Mouse (Mus musculus) stomach, embryonic 15.5 days (tissue): ENCODE results near the gene Mthfsd. TPM values are rescaled to one million over a fixed set of nuclear protein-coding genes. Genes with fewer than 3 reads are reported as not detected.

ENCODE experiments used
- ATAC-seq: fragments of 200-750 bp; cut with Nextera tagmentation; 2 replicates; pipeline ENCODE4 v1.8.0; 2017; ENCODE audit warnings: low read depth, moderate number of reproducible peaks, moderate TSS enrichment; ENCODE audit not compliant: insufficient read depth, low FRiP score
- H3K27ac ChIP-seq: fragments of 300-500 bp; sonication (generic); 2 replicates; pipeline ENCODE4 v1.5.1; 2015; ENCODE audit warnings: mild to moderate bottlenecking, inconsistent platforms
- H3K27me3 ChIP-seq: fragments of 300-500 bp; sonication (generic); replicated peaks from 2 replicates; pipeline ENCODE4 v1.6.1; 2015; ENCODE audit warnings: inconsistent platforms
- H3K36me3 ChIP-seq: fragments of 300-500 bp; sonication (generic); 2 replicates; pipeline ENCODE4 v1.6.1; 2015; ENCODE audit warnings: inconsistent platforms
- H3K4me1 ChIP-seq: fragments of 300-500 bp; sonication (generic); 2 replicates; pipeline ENCODE4 v1.6.1; 2015; ENCODE audit warnings: inconsistent platforms
- H3K4me2 ChIP-seq: fragments of 300-500 bp; sonication (generic); 2 replicates; pipeline ENCODE4 v1.6.1; 2015; ENCODE audit warnings: mild to moderate bottlenecking, inconsistent platforms
- H3K4me3 ChIP-seq: fragments of 300-500 bp; sonication (generic); replicated peaks from 2 replicates; pipeline ENCODE4 v1.5.1; 2015; ENCODE audit warnings: inconsistent platforms
- H3K9ac ChIP-seq: fragments of 300-500 bp; sonication (generic); 2 replicates; pipeline ENCODE4 v1.6.1; 2015; ENCODE audit warnings: inconsistent platforms
- H3K9me3 ChIP-seq: fragments of 300-500 bp; sonication (generic); 2 replicates; pipeline ENCODE4 v1.6.1; 2016; ENCODE audit warnings: inconsistent platforms
- WGBS: fragments of 180-500 bp; shearing (Covaris S2); methylation state at CpG from one replicate; pipeline ENCODE4 v1.1.7; 2015; 5-methylcytosine and 5-hydroxymethylcytosine counted together
- polyA plus RNA-seq: library from polyadenylated mRNA; unstranded; fragments of >200 nt; fragmentation: Nextera tagmentation; extraction: Ambion mirVana; gene quantifications from 2 replicates; pipeline ENCODE4 v1.2.1, GENCODE M21; 2015

The Mthfsd gene
- polyA plus RNA-seq, 1 experiment from 2014 or later: 53.9 TPM

DNA sequence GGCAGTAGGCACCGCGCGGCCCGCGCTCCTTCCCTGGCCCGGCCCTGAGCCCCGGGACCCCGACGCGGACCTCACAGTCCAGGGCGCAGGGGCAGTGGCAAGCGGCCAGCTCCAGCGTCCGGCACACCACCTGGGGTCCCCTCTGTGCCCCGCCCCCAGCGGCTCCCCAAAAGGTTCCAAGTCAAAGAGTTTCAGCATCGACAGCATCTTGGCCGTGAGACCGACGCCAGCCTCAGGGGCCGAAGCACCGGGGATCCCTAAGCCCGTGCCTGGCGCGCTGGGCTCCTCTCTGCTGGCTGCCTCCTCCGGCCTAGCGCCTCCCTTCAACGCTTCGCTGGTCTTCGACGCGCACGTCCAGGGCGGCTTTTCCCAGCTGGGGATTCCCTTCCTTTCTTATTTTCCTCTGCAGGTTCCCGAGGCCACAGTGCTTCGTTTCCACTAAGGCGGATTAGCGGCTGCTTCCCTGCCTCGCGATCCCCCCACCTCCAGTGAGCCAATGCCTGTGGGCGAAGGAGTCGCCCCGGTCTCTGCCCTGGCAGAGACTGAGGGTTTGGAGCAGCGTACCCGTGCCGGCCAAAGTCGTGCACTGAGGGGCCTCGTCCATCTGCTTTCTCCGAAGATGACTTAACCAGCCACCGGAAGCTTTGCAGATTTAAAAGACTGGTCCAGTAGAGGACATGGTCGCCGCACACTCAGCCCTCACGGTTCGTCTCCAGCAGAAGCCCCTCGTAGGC, 20.5 kb upstream of the Mthfsd start:
- Histone ChIP-seq H3K27me3 (peaks cover 61% of the 10 kb centered on the region), H3K9me3 (no peaks in the 10 kb centered on the region), H3K4me3 (peak overlapping the region; percentile 42), H3K36me3 (no peaks in the 10 kb centered on the region), H3K9ac (peak overlapping the region; percentile 31; the same call in 1 of the 2 replicates), H3K4me1 (peaks cover 16% of the 10 kb centered on the region), H3K27ac (peak overlapping the region; percentile 86), H3K4me2 (peak overlapping the region; percentile 50)
- WGBS: 6% methylated on average over 55 of the region's 55 CpGs
- ATAC-seq: no peak

DNA sequence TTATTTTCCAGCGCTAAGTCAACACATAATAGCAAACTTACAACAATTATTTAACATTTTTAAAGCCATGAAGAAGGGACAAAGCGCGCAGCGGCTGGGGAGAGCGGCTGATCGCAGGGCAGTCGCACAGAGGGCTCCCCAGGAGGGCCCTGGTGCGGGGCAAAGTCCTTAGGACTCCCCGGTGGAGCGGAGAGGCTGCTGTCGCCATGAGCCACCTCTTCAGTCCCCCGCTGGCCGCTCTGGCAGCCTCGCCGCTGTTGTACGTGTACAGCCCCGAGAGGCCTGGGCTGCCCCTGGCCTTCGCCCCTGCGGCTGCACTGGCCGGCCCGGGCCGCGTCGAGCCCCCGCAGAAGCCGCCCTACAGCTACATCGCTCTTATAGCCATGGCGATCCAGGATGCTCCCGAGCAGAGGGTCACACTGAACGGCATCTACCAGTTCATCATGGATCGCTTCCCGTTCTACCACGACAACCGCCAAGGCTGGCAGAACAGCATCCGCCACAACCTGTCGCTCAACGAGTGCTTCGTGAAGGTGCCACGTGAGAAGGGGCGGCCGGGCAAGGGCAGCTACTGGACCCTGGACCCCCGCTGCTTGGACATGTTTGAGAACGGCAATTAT, 19.7 kb upstream of the Mthfsd start, which contains the start of gene Foxl1:
Gene Foxl1 (plus strand): TSS at position 185 of the 620 bp plus-strand sequence.
- H3K4me2 ChIP-seq: peak within 1 kb of the TSS; percentile 50
- peak within 1 kb of the TSS; percentile 31; the same call in 1 of the 2 replicates for H3K9ac ChIP-seq
- no peak for ATAC-seq
- 3% methylated on average over 43 of the region's 43 CpGs for WGBS
- peak within 1 kb of the TSS; percentile 86 for H3K27ac ChIP-seq
- peaks cover 16% of the 10 kb centered on the region for H3K4me1 ChIP-seq
- H3K36me3 ChIP-seq: no peaks in the 10 kb centered on the region
- H3K27me3 ChIP-seq: peaks cover 69% of the 10 kb centered on the region
- H3K4me3 ChIP-seq: peak within 1 kb of the TSS; percentile 42
- no peaks in the 10 kb centered on the region for H3K9me3 ChIP-seq

DNA sequence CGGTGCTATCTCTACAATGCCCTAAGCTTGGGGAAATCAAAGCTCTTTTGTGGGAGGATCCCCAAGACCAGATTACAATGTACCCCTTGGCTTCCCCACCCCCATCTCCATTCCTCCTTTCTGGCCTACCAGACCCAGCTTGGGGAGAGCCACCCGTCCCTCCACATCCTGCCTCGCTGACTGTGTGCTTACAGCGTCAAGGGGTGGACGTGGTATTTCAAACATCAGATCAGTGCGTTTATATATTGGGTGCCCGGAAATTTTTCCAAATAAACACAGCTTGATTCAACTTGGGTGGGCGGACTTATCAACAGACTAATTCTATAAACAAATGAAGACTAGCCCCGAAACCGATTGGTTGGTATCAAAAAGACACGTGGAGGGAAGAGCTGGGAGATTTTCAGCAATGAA, 19.1 kb upstream of the Mthfsd start:
- H3K9me3 ChIP-seq: no peaks in the 10 kb centered on the region
- no peaks in the 10 kb centered on the region for H3K36me3 ChIP-seq
- H3K4me1 ChIP-seq: peaks cover 16% of the 10 kb centered on the region
- peak overlapping the region; percentile 31; the same call in 1 of the 2 replicates for H3K27ac ChIP-seq
- H3K4me2 ChIP-seq: 0 out of 2 replicates have a peak overlapping the region, but pooled peaks have one; percentile 5
- H3K27me3 ChIP-seq: peaks cover 75% of the 10 kb centered on the region
- WGBS: 9% methylated on average over 11 of the region's 11 CpGs
- ATAC-seq: no peak
- no peak overlapping the region; the same call in 1 of the 2 replicates for H3K4me3 ChIP-seq
- H3K9ac ChIP-seq: no peak overlapping the region

DNA sequence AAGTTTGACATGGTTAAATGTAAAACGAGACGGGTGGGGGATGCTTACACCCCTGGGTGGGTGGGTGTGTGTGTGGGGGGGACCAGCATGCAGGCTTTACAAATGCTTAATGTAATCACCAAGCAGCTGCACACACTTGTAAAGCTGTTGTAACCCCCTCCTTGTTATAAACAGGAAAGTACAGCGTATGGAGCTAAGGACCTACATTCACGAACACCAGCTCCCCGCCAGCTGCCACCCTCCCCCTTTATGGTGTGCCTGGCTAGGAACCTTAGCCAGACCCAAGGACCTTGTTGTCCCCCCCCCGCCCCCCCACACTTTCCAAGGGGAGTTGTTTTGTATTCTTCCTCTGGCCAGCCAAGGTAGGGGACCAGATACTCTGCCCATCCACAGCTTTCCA, 18.5 kb upstream of the Mthfsd start:
- H3K4me3 ChIP-seq: peak overlapping the region; percentile 44; the same call in 1 of the 2 replicates
- ATAC-seq: no peak
- H3K4me1 ChIP-seq: peaks cover 16% of the 10 kb centered on the region
- peaks cover 81% of the 10 kb centered on the region for H3K27me3 ChIP-seq
- 0 out of 2 replicates have a peak overlapping the region, but pooled peaks have one; percentile 31 for H3K27ac ChIP-seq
- no peak overlapping the region for H3K9ac ChIP-seq
- no peaks in the 10 kb centered on the region for H3K36me3 ChIP-seq
- WGBS: 14% methylated on average over 6 of the region's 6 CpGs
- H3K9me3 ChIP-seq: no peaks in the 10 kb centered on the region
- H3K4me2 ChIP-seq: peak overlapping the region; percentile 83; the same call in 1 of the 2 replicates

DNA sequence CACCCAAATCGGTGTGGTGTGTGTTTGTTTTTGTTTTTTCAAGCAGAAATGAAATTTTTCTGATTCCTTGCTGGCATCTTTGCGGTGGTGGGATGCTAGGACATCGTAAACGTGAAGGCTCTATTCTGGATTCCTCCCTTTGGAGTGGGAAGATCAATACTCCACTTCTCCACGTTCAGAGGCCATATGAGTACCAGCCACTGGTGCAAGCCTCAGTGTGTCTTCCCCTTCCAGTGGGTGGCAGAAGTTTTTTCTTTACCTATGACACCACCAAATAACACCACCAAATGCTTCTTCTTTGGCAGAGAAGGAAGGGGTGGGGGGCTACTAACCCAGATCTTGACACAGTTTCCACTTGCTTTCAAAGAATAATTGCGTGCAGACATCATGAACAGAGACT, 18.0 kb upstream of the Mthfsd start:
- H3K36me3 ChIP-seq: no peaks in the 10 kb centered on the region
- peaks cover 16% of the 10 kb centered on the region for H3K4me1 ChIP-seq
- H3K9ac ChIP-seq: no peak overlapping the region
- no peaks in the 10 kb centered on the region for H3K9me3 ChIP-seq
- no peak for ATAC-seq
- peak overlapping the region; percentile 83 for H3K4me2 ChIP-seq
- 0 out of 2 replicates have a peak overlapping the region, but pooled peaks have one; percentile 54 for H3K27ac ChIP-seq
- H3K4me3 ChIP-seq: peak overlapping the region; percentile 44
- 13% methylated on average over 6 of the region's 6 CpGs for WGBS
- H3K27me3 ChIP-seq: peaks cover 86% of the 10 kb centered on the region

DNA sequence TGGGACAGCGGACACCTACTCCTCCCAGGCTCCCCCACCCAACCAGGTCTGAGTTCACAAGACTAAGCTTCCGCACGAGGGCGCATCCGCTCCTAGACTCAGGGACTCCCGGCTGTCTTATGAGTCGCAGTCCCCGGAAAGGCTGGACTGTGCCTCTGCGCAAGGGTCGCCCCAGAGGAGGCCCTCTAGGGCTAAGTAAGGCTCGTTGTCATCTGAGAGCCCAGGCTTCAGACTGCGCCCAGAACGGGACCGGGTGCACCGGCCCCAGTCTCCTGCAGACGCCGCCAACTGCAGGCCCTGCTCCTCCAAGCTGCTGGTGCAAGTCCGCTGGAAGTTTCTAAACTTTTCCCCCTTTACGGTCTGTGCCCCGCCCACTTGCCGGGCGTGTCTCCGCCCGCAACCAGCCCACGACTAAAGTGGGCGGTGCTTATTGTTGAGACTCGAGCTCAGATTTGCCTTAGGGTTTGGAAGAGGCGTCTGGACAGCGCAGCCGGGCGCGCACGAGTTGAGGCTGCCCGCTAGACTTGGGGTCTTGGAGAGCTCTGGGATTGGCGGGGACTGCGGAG, 17.2 kb upstream of the Mthfsd start:
- under 1% methylated on average over 35 of the region's 36 CpGs for whole genome bisulfite sequencing
- H3K27me3 ChIP-seq: peaks cover 93% of the 10 kb centered on the region
- peak overlapping the region; percentile 83 for H3K4me2 ChIP-seq
- H3K36me3 ChIP-seq: no peaks in the 10 kb centered on the region
- no peak overlapping the region for H3K9ac ChIP-seq
- ATAC-seq: peak; percentile 74
- H3K9me3 ChIP-seq: no peaks in the 10 kb centered on the region
- peak overlapping the region; percentile 67; the same call in 1 of the 2 replicates for H3K27ac ChIP-seq
- H3K4me3 ChIP-seq: peak overlapping the region; percentile 44
- H3K4me1 ChIP-seq: peaks cover 16% of the 10 kb centered on the region

DNA sequence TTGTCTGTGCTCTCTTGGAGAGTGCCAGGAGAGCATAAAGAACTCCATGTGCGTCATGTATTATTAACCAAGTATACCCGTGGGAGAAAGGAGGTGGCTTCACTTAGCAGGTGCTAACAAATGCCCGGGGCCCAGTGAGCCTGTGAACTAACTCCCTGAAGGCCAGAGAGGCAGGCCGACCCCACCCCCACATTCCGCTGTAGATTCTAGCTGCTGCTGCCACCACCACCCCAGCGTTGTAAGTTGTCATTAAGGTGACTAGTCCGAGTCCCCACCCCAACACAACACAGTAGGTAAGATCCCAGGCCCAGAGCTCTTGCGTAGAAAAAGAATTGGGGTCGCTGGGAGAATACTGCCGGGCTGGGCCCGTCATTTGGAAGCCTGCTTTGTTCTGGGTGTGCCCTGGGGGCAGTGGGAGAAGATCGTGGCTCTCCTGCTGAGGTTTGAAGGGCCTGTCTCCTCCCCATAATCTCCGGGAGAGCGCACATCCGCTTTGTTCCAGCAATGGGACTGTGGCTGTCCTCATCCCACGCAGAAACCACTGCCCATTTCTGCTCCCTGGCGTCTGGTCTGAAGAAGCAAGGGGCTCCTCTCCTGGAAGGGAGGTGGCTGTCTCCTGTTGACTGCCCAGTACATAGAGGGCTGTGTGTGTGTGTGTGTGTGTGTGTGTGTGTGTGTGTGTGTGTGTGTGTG, 16.5 kb upstream of the Mthfsd start:
- Histone ChIP-seq H3K4me1 (peaks cover 16% of the 10 kb centered on the region), H3K4me2 (peak overlapping the region; percentile 83), H3K9ac (no peak overlapping the region), H3K36me3 (no peaks in the 10 kb centered on the region), H3K4me3 (peak overlapping the region; percentile 44), H3K27ac (no peak overlapping the region), H3K9me3 (no peaks in the 10 kb centered on the region), H3K27me3 (peaks cover 94% of the 10 kb centered on the region)
- WGBS: 11% methylated on average over 17 of the region's 17 CpGs
- ATAC-seq: no peak; the same call in 1 of the 2 replicates

DNA sequence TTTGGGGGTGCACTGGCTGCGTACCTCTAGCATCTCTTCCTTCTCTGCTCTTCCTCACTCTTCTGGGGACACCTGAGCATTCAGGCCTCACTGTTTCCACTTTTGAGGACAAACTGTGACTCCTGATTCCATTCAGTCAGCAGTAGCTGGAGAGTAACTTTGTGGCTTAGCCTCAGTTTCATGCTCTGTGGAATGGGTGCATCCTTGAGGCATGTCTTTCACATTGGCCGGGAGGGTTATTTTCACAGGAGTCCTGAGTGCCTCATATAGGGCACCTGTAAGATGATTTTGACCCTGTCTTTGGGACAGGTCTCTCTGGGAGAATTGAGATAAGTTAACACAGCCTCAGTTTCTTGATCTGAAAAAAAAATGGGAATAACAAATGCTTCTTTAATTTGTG, 14.9 kb upstream of the Mthfsd start:
- H3K27me3 ChIP-seq: peaks cover 92% of the 10 kb centered on the region
- H3K27ac ChIP-seq: no peak overlapping the region
- H3K4me1 ChIP-seq: peaks cover 9% of the 10 kb centered on the region
- no peak overlapping the region for H3K9ac ChIP-seq
- H3K4me2 ChIP-seq: no peak overlapping the region
- ATAC-seq: no peak
- 67% methylated on average over 2 of the region's 2 CpGs for WGBS
- no peak overlapping the region for H3K4me3 ChIP-seq
- H3K36me3 ChIP-seq: no peaks in the 10 kb centered on the region
- H3K9me3 ChIP-seq: no peaks in the 10 kb centered on the region

DNA sequence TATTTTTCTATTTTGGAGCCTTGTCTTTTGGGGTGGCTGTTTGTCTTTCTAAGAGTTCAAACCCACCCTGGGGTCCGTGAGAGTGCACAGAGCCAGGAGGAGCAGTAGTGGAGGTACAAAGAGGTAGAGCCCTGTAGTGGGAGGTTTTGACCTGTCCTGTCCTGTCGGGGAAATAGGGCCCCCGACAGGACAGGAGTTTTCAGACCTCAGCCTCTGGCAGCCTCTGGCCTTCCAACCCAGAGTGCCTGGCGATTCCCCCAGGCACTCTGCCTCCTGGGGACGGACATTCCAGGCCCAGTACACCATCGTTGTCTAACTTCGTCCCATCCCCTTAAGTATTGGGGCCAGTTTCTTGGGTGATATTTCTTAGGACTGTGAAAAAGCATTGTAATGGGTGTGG, 14.2 kb upstream of the Mthfsd start:
- Histone ChIP-seq H3K9me3 (no peaks in the 10 kb centered on the region), H3K36me3 (no peaks in the 10 kb centered on the region), H3K27ac (no peak overlapping the region), H3K4me1 (peaks cover 11% of the 10 kb centered on the region; the same call in 1 of the 2 replicates), H3K9ac (no peak overlapping the region), H3K27me3 (peaks cover 93% of the 10 kb centered on the region), H3K4me3 (no peak overlapping the region), H3K4me2 (no peak overlapping the region)
- no peak for ATAC-seq
- WGBS: 45% methylated on average over 7 of the region's 7 CpGs

DNA sequence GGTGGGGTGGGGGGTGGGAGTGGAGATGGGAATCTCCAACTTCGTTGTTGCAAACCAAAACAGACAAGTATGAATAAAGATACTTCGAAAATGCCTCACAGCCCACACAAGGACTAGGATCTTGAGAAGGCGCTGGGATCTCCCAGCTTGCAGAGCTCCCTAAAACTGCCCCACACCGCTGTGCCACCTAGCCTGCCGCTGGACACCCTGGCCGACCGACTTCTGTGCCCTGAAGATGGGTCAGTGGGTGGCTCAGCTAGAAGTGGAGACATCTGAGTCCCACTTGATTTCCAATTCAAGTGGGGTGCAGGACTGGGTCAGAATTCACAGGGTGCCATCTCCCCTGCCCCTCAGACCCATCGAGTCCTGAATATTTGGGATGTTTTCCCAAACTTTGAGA, 13.5 kb upstream of the Mthfsd start:
- H3K4me3 ChIP-seq: no peak overlapping the region
- H3K27ac ChIP-seq: no peak overlapping the region
- WGBS: 41% methylated on average over 8 of the region's 8 CpGs
- ATAC-seq: no peak
- H3K4me2 ChIP-seq: no peak overlapping the region
- H3K36me3 ChIP-seq: no peaks in the 10 kb centered on the region
- H3K27me3 ChIP-seq: peaks cover 94% of the 10 kb centered on the region
- H3K9ac ChIP-seq: no peak overlapping the region
- no peaks in the 10 kb centered on the region for H3K9me3 ChIP-seq
- H3K4me1 ChIP-seq: peaks cover 17% of the 10 kb centered on the region; the same call in 1 of the 2 replicates
